Mouse (Mus musculus): Measurements from ENCODE around the gene Chga. TPM values are rescaled to one million over a fixed set of nuclear protein-coding genes. Genes with fewer than 3 reads are reported as not detected.
A peak's percentile ranks its signal among the peaks of the same experiment; 100 is the strongest.

The Chga gene
- polyA plus RNA-seq, 1 experiment from 2014 or later = 109 TPM

DNA sequence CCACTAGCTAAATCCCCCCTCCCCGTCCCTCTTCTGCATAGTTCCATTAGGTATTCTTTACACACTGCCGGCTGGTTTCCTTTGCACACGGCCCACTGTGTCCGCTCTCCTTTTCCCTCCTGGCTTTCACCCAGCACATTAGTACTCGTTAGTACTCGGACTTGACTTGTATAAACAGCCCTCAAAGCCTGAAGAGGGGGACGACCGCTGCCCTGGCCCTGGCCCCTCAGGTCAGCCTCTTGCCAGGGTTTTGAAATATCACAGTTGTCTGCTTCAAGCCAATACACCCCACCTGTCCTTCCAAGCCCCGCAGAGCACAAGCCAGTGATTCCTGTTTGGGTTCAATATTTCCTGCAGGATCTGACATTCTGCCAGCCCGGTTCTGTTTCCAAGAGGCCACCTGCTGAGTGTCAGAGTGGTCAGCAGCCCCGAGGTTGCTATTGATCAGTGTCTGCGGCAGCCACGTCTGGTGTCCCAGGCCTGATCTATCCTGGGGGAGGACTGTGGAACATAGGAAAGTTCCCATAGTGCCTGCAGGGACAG lies 32.9 kb upstream of the Chga start:
- Histone ChIP-seq H3K9ac (no peak overlapping the region), H3K9me3 (ENCODE audit: control insufficient read depth, low read length) (no peaks in the 10 kb centered on the region), H3K4me3 (replicated peaks; ENCODE audit: low read length) (no peak overlapping the region), H3K27me3 (ENCODE audit: control insufficient read depth, insufficient read depth, low read length) (no peaks in the 10 kb centered on the region), H3K4me2 (replicated peaks) (no peak overlapping the region), H3K36me3 (replicated peaks; ENCODE audit: control insufficient read depth, insufficient read depth) (no peaks in the 10 kb centered on the region), H3K4me1 (replicated peaks; ENCODE audit: control insufficient read depth, insufficient read depth, low read length) (peaks cover 3% of the 10 kb centered on the region; the same call in 1 of the 2 replicates), H3K27ac (no peak overlapping the region)
- ATAC-seq (ENCODE audit: low FRiP score) (no peak), DNase-seq (ENCODE audit: low spot score) (no peak)
- 37% methylated on average over 13 of the region's 13 CpGs for WGBS

DNA sequence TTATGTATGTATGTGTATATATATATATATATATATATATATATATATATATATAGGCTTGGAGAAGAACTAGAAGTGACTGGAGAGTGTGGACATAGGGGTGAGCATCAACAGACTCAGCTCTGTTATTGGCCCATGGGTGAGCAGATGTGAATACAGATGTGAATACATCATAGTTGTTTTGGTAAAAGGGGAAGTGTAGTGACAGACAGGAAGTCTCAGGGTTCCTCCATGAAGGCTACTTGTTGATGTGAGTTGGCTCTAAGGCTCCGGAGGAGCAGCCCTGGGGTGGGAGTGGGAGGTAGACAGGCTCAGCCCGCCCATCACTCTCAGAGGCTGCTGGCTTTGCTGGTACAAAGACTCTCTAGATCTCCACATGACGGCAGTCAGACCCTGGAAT lies 30.6 kb upstream of the Chga start:
- Histone ChIP-seq H3K4me1 (replicated peaks; ENCODE audit: control insufficient read depth, insufficient read depth, low read length) (peaks cover 3% of the 10 kb centered on the region; the same call in 1 of the 2 replicates), H3K27ac (no peak overlapping the region), H3K36me3 (replicated peaks; ENCODE audit: control insufficient read depth, insufficient read depth) (no peaks in the 10 kb centered on the region), H3K27me3 (ENCODE audit: control insufficient read depth, insufficient read depth, low read length) (no peaks in the 10 kb centered on the region), H3K4me2 (replicated peaks) (no peak overlapping the region), H3K4me3 (replicated peaks; ENCODE audit: low read length) (no peak overlapping the region), H3K9me3 (ENCODE audit: control insufficient read depth, low read length) (no peaks in the 10 kb centered on the region), H3K9ac (no peak overlapping the region)
- WGBS = 66% methylated on average over 3 of the region's 3 CpGs
- ATAC-seq (ENCODE audit: low FRiP score) (no peak), DNase-seq (ENCODE audit: low spot score) (no peak)

DNA sequence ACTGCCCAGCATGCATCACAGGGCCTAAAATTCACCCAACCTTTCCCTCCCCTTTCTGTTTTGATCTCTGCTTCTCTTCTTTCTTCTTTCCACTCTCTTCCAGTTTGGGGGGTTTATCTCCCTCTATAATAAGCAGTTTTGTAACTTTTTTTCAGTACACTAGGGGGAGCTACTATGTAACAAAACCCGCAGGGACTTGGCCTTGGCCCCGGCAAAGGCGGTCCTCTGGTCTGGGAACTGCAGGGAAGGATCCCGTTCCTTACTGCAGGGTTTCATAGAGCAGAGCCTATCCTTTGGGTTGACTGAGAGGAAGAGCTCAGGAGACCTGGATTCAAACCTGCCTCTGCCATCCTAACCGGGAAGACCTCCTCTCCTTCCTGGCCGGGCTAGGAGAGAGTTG lies 30.0 kb upstream of the Chga start:
- H3K27ac ChIP-seq = no peak overlapping the region
- H3K36me3 ChIP-seq (replicated peaks; ENCODE audit: control insufficient read depth, insufficient read depth) = no peaks in the 10 kb centered on the region
- WGBS = 20% methylated on average over 6 of the region's 6 CpGs
- H3K27me3 ChIP-seq (ENCODE audit: control insufficient read depth, insufficient read depth, low read length) = no peaks in the 10 kb centered on the region
- H3K4me2 ChIP-seq (replicated peaks) = no peak overlapping the region
- H3K9me3 ChIP-seq (ENCODE audit: control insufficient read depth, low read length) = no peaks in the 10 kb centered on the region
- no peak overlapping the region for H3K9ac ChIP-seq
- DNase-seq (ENCODE audit: low spot score) (peak; percentile 70), ATAC-seq (ENCODE audit: low FRiP score) (no peak)
- H3K4me1 ChIP-seq (replicated peaks; ENCODE audit: control insufficient read depth, insufficient read depth, low read length) = peaks cover 3% of the 10 kb centered on the region; the same call in 1 of the 2 replicates
- no peak overlapping the region for H3K4me3 ChIP-seq (replicated peaks; ENCODE audit: low read length)

DNA sequence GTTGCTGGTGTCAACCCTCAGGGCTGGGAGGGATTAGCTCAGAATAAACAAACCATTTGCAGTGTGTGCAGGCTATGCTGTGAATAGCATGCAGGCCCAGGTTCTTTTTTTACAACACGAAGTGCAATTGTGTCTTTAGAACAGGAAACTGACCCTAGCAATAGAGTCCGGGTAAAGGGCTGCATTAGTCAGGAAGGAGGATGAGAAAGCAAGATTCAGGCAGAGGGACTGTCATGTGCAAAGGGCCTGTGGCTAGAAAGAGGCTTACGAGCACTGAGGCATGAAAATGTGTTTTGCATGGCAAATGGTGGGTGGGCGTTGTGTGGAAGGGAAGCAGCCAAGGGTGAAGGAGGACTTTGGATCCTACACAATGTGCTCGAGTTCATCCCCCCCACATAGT lies 26.8 kb upstream of the Chga start:
- no peaks in the 10 kb centered on the region for H3K4me1 ChIP-seq (replicated peaks; ENCODE audit: control insufficient read depth, insufficient read depth, low read length)
- H3K27ac ChIP-seq = no peak overlapping the region
- DNase-seq (ENCODE audit: low spot score) (no peak), ATAC-seq (ENCODE audit: low FRiP score) (no peak)
- H3K27me3 ChIP-seq (ENCODE audit: control insufficient read depth, insufficient read depth, low read length) = no peaks in the 10 kb centered on the region
- no peak overlapping the region for H3K4me2 ChIP-seq (replicated peaks)
- no peak overlapping the region for H3K9ac ChIP-seq
- no peaks in the 10 kb centered on the region for H3K36me3 ChIP-seq (replicated peaks; ENCODE audit: control insufficient read depth, insufficient read depth)
- H3K9me3 ChIP-seq (ENCODE audit: control insufficient read depth, low read length) = no peaks in the 10 kb centered on the region
- WGBS = 76% methylated on average over 5 of the region's 5 CpGs
- no peak overlapping the region for H3K4me3 ChIP-seq (replicated peaks; ENCODE audit: low read length)

DNA sequence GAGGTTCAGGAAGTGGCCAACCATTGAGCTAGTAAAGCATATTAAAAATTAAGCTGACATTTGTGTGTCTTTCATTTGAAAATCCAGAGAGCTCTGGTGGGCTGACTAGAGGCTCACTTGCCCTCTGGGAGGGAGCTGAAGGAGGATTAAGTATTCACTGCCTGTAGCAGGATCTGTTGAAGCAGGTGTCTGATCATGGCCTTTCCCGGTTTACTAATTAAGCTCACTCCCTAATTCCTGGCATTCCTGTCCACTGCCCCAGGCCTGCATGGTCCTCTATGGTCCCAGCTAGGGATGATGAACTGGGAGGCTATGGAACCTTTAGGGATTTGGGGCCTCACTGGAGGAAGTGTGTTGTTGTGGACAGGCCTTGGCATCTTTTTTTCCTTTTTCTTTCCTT lies 19.0 kb upstream of the Chga start:
- no peak overlapping the region for H3K27ac ChIP-seq
- no peak overlapping the region for H3K4me3 ChIP-seq (replicated peaks; ENCODE audit: low read length)
- ATAC-seq (ENCODE audit: low FRiP score) (no peak), DNase-seq (ENCODE audit: low spot score) (no peak)
- no peaks in the 10 kb centered on the region for H3K27me3 ChIP-seq (ENCODE audit: control insufficient read depth, insufficient read depth, low read length)
- no peak overlapping the region for H3K4me2 ChIP-seq (replicated peaks)
- H3K4me1 ChIP-seq (replicated peaks; ENCODE audit: control insufficient read depth, insufficient read depth, low read length) = no peaks in the 10 kb centered on the region
- H3K9me3 ChIP-seq (ENCODE audit: control insufficient read depth, low read length) = no peaks in the 10 kb centered on the region
- no peak overlapping the region for H3K9ac ChIP-seq
- no peaks in the 10 kb centered on the region for H3K36me3 ChIP-seq (replicated peaks; ENCODE audit: control insufficient read depth, insufficient read depth)
- WGBS = 36% methylated on average over 1 of the region's 1 CpGs

DNA sequence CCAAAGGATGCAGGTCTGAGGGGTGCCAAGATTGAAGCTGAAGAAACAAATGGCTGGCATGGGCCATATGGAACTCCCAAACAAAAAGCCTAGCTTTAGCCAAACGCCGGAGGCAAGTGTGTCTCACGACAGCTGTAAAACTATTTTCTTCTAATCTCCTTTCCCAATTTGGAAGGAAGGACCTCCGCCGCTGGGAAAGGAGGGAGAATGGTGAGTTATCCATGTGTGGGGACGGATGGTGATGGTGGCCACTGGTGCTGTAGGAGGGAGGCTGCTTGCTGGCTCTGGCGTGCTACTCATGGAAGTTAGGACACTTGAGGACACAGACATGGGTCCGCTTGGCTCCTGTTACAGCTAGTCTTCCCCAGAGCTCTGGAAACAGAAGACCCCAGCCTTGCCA lies 14.5 kb upstream of the Chga start:
- no peak overlapping the region for H3K27ac ChIP-seq
- H3K9me3 ChIP-seq (ENCODE audit: control insufficient read depth, low read length) = no peaks in the 10 kb centered on the region
- H3K4me2 ChIP-seq (replicated peaks) = no peak overlapping the region
- H3K9ac ChIP-seq = no peak overlapping the region
- DNase-seq (ENCODE audit: low spot score) = no peak
- no peak overlapping the region for H3K4me3 ChIP-seq (replicated peaks; ENCODE audit: low read length)
- ATAC-seq (ENCODE audit: low FRiP score) = no peak
- H3K36me3 ChIP-seq (replicated peaks; ENCODE audit: control insufficient read depth, insufficient read depth) = no peaks in the 10 kb centered on the region
- no peaks in the 10 kb centered on the region for H3K27me3 ChIP-seq (ENCODE audit: control insufficient read depth, insufficient read depth, low read length)
- no peaks in the 10 kb centered on the region for H3K4me1 ChIP-seq (replicated peaks; ENCODE audit: control insufficient read depth, insufficient read depth, low read length)
- 91% methylated on average over 8 of the region's 8 CpGs for WGBS

DNA sequence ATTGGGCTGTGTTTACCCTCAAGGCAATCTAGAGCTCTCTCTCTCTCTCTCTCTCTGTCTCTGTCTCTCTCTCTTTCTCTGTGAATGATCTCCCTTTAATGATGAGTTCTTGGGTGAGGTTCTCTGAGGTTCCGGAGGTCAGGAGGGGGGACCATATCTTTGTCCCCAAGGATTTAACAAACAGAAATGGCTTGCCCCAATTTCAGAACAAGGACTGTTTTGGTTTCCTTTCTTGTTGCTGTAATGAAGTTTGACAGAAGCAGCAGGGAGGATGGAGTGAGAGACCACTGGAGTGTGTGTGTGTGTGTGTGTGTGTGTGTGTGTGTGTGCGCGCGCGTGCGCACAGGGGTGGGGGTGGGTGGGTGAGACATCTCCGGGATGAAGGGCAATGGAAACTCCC lies 13.6 kb upstream of the Chga start:
- H3K9ac ChIP-seq = no peak overlapping the region
- no peak overlapping the region for H3K27ac ChIP-seq
- no peak for ATAC-seq (ENCODE audit: low FRiP score)

DNA sequence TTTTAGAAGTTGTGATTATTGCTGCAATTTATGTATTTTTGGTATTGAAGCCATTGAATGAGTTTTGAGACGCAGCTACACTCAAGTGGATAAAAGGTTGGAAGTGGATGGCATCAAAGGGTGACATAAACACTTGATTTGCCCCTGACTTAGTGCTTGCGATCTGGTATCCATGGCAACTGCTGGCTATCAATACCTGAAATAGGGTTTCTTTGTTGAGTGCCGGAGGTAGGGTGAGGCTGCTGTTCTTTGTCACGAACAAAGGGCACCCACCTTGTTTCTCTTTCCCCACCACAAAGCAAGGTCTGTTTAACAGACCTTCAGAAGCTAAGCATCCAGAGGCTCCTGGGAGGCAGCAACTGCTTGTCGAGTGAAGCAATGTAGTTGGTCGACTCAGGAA lies 9.6 kb upstream of the Chga start:
- no peaks in the 10 kb centered on the region for H3K9me3 ChIP-seq (ENCODE audit: control insufficient read depth, low read length)
- DNase-seq (ENCODE audit: low spot score) = no peak
- no peaks in the 10 kb centered on the region for H3K27me3 ChIP-seq (ENCODE audit: control insufficient read depth, insufficient read depth, low read length)
- H3K27ac ChIP-seq = no peak overlapping the region
- no peaks in the 10 kb centered on the region for H3K4me1 ChIP-seq (replicated peaks; ENCODE audit: control insufficient read depth, insufficient read depth, low read length)
- no peak overlapping the region for H3K4me3 ChIP-seq (replicated peaks; ENCODE audit: low read length)
- no peak overlapping the region for H3K4me2 ChIP-seq (replicated peaks)
- no peaks in the 10 kb centered on the region for H3K36me3 ChIP-seq (replicated peaks; ENCODE audit: control insufficient read depth, insufficient read depth)
- H3K9ac ChIP-seq = no peak overlapping the region
- ATAC-seq (ENCODE audit: low FRiP score) = no peak
- WGBS = 60% methylated on average over 6 of the region's 6 CpGs

More for the DNA sequence above, 13.6 kb upstream of the Chga start:
- Histone ChIP-seq H3K36me3 (replicated peaks; ENCODE audit: control insufficient read depth, insufficient read depth) (no peaks in the 10 kb centered on the region), H3K4me2 (replicated peaks) (no peak overlapping the region), H3K4me3 (replicated peaks; ENCODE audit: low read length) (no peak overlapping the region), H3K27me3 (ENCODE audit: control insufficient read depth, insufficient read depth, low read length) (no peaks in the 10 kb centered on the region), H3K4me1 (replicated peaks; ENCODE audit: control insufficient read depth, insufficient read depth, low read length) (no peaks in the 10 kb centered on the region), H3K9me3 (ENCODE audit: control insufficient read depth, low read length) (no peaks in the 10 kb centered on the region)
- WGBS = 92% methylated on average over 7 of the region's 7 CpGs
- DNase-seq (ENCODE audit: low spot score) = no peak

DNA sequence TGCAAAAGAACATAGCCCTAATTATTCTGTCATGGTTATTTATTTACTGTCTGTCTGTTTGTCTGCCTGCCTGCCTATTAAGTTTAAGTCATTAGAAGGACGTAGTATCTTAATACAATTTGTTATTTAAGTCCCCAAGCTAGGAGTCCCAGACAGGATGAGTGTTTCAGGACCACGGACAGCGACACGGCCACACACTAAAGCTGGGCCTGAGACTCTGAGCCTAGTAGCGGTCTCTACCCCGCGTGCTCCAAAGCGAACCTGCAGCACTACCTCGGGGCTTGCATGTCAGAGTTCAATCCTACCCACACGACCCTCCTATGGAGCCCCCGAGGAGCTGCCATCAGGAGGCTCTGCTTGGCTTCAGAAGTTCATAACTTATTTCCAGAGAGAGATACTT lies 4.2 kb upstream of the Chga start:
- WGBS = 7% methylated on average over 11 of the region's 11 CpGs
- Histone ChIP-seq H3K36me3 (replicated peaks; ENCODE audit: control insufficient read depth, insufficient read depth) (no peaks in the 10 kb centered on the region), H3K4me2 (replicated peaks) (no peak overlapping the region), H3K9ac (no peak overlapping the region), H3K9me3 (ENCODE audit: control insufficient read depth, low read length) (no peaks in the 10 kb centered on the region), H3K27me3 (ENCODE audit: control insufficient read depth, insufficient read depth, low read length) (no peaks in the 10 kb centered on the region), H3K27ac (no peak overlapping the region), H3K4me1 (replicated peaks; ENCODE audit: control insufficient read depth, insufficient read depth, low read length) (peaks cover 14% of the 10 kb centered on the region), H3K4me3 (replicated peaks; ENCODE audit: low read length) (no peak overlapping the region)
- no peak for ATAC-seq (ENCODE audit: low FRiP score)
- DNase-seq (ENCODE audit: low spot score) = peak; percentile 73

DNA sequence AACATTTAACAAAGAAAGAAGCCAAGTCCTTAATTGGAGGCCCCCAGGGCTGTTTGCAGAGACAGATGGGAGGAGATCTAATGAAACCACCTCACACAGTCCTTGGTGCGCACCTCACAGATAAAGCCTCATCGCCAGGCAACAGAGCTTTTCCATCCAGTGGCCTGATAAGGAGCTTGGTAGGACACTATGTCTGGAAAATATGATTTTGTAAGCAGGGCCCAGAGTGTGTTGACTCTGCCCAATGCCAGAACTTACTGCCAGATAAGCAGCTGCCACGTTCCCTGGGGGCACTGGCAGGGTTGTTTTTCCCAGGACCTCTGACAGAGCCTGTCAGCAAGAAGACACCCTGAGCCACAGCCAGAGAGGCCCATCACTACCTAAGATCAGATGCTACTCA lies 3.6 kb upstream of the Chga start:
- H3K36me3 ChIP-seq (replicated peaks; ENCODE audit: control insufficient read depth, insufficient read depth) = no peaks in the 10 kb centered on the region
- H3K9ac ChIP-seq = no peak overlapping the region
- H3K4me1 ChIP-seq (replicated peaks; ENCODE audit: control insufficient read depth, insufficient read depth, low read length) = peaks cover 20% of the 10 kb centered on the region
- no peak for ATAC-seq (ENCODE audit: low FRiP score)
- no peak overlapping the region for H3K4me3 ChIP-seq (replicated peaks; ENCODE audit: low read length)
- no peaks in the 10 kb centered on the region for H3K9me3 ChIP-seq (ENCODE audit: control insufficient read depth, low read length)
- WGBS = 73% methylated on average over 3 of the region's 3 CpGs
- no peak overlapping the region for H3K27ac ChIP-seq
- no peak overlapping the region for H3K4me2 ChIP-seq (replicated peaks)
- DNase-seq (ENCODE audit: low spot score) = no peak
- H3K27me3 ChIP-seq (ENCODE audit: control insufficient read depth, insufficient read depth, low read length) = no peaks in the 10 kb centered on the region
